Mouse (Mus musculus) spleen, postnatal 4 days (tissue): ENCODE measurements at regions not wholly inside any gene's neighbourhood (a gene's known extent, or its start where the extent isn't known, plus 50 kb on each side); places are given as distances from the start of the nearest gene placed in this dataset.

Source experiments
- DNase-seq, 2 experiments: peaks; one replicate each; pipeline ENCODE4 v3.0.0; 2022; ENCODE audit warnings: low spot score in 2 of 2

DNA sequence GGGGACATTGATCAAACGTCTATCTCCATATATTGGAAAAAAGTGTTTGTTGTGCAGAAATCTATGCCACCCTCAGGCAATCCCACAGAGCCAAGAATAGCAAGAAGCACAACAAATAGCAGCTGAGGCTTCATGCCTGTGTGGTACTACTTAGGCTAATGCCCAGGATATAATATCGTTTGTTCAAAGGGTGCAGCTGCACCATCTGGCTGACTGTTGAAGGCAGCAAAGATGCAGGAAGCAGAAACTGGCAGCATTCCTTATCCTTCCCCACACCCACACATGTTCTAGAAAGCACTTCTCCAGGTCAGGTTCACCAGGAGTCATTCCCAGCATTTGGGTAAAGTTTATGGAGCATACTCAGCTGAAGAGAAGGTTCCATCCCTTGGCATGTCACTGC, 158.1 kb upstream of the Ccn2 start:
- DNase-seq = no peak

GRCm38 (mm10) chr10:24444572-24444971, 150.7 kb upstream of the Ccn2 start:
- DNase-seq = no peak

- DNase-seq = no peak
Observed at GRCm38 (mm10) chr10:24445036-24445435, 150.2 kb upstream of the Ccn2 start.

- DNase-seq = no peak
Observed at GRCm38 (mm10) chr10:24446168-24446567, 149.1 kb upstream of the Ccn2 start.

GRCm38 (mm10) chr10:24447135-24447534, 148.1 kb upstream of the Ccn2 start:
- no peak for DNase-seq

GRCm38 (mm10) chr10:24448001-24448561, 147.2 kb upstream of the Ccn2 start:
- no peak for DNase-seq

GRCm38 (mm10) chr10:24453507-24453906, 141.7 kb upstream of the Ccn2 start:
- no peak for DNase-seq

GRCm38 (mm10) chr10:24458667-24459066, 136.6 kb upstream of the Ccn2 start:
- DNase-seq = no peak

DNA sequence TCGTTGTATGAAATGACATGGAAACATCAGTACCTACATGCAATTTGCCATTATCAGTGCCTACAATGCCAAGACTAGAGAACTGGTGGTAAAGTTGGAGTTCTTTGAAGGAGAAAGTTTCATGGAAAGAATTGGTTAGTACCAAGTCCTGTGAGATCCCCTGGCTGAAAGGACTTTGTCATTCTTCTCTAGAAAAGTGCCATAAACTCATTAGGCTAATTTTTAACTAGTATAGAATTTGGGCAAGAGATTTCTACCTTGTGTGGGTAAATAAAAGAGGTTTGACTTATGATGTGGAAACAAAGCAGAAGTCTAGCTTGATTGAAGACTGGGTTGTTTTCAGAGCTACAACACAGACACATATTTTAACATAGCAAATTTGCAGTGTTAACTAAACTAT, 131.4 kb upstream of the Ccn2 start:
- no peak for DNase-seq

DNA sequence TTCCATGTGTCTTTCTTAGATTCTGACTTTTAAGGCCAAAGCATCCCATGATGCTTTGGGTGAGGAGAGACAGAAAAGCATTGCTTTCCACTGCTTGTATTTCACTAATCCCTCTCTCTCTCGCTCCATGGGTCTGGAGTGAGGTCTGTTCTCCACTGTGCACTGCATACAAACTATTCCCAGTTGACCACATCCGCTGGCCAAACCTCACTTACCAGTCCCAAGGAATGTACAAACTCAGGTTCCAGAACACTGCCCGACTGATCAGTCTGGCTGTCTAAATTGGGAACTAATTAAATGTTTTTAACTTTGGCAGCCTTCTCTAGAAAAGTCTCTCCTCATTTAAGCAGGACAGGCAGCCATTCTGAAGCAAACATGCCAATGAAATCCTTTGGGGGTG, 130.9 kb upstream of the Ccn2 start:
- DNase-seq = no peak

DNA sequence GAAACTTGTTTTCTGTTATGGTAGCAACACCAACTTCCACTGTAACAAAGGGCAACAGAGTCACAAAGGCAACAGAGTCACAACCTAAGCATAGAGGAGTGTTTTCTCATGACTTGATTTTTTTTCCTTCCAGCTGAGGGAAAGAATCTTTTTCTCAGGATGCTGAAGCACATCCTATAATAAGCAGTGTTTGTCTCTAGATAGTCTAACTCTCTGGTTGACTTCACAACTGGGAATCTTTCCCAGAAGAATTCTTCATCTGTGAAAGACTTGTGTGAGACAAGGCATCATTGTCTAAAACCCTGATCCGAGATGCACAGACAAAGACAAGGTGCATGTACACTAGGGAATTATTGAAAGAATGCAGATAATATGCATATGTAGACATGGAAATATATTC, 125.5 kb upstream of the Ccn2 start:
- DNase-seq = no peak

GRCm38 (mm10) chr10:24471521-24471920, 123.7 kb upstream of the Ccn2 start:
- no peak for DNase-seq

DNA sequence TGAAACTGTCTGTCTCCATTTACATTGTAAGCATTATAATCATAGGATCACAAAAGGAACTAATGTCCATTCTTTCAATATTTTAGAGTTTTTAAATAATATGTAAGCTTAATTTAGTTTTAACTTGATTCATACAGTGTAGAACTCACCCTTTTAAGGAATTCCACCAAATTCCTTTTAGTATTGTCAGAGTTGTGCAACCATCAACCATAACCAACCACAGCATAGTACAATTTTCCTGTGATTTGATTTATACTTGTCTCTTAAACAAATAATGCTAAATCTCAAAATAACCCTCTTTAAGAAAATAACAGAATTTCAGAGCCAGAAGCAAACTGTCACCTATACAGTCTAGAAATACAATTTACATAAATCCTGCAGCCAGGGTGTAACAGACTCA, 119.0 kb upstream of the Ccn2 start:
- no peak for DNase-seq

DNA sequence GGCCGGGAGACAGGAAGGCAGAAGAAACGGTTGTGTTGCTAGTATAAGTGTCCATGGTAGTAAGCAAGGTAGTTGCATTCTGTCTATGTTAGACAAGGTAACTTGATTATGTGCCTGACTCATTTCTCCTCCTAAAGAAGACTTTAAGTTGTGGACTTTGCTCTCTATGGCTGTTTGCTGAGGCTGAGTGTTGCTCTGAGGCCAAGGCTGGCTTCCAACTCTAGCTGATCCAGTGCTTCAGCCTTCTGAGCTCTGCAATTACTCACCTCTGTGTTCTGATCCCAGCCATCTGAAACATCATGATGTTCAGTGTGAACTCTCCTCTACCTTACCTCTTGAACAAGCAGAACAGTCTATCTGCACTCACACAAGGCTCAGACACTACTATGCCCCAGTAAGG, 116.7 kb upstream of the Ccn2 start:
- no peak for DNase-seq

GRCm38 (mm10) chr10:24479148-24479547, 116.1 kb upstream of the Ccn2 start:
- DNase-seq = no peak

DNA sequence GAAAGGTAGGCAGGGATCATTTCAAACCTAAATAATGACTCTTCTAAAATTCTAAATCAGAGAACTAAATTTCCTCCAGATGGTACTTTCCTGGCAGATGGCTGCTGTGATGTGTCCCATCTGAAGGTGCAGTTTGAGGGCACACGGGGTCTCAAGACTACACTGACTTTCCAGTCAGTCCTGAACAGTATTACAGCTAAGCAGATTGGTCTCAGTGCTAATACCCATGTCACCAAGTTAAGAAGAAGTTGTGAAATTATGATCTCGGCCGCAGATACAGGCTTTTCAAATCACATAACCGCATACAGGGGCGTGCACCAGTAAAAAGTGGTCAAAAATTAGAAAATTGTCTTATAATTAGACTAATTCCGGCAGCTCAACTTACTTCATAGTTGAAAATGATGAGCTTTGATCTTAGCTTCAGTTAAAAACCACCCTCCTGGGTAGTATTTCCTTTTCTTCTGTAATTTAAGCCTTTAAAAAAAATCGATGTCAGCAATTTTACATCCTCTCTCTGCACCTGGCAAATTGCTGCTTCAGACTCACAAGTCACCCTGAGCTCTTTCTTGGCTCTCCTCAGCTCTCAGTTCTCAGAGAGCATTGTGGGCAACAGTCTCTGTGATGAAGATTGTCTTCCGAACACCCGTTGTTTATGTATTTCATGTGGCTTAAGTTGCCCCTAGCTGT, 113.2 kb upstream of the Ccn2 start:
- DNase-seq = no peak

- DNase-seq = no peak
Observed at GRCm38 (mm10) chr10:24483053-24483452, 112.2 kb upstream of the Ccn2 start.

- no peak for DNase-seq
Observed at GRCm38 (mm10) chr10:24484101-24484660, 111.1 kb upstream of the Ccn2 start.

DNA sequence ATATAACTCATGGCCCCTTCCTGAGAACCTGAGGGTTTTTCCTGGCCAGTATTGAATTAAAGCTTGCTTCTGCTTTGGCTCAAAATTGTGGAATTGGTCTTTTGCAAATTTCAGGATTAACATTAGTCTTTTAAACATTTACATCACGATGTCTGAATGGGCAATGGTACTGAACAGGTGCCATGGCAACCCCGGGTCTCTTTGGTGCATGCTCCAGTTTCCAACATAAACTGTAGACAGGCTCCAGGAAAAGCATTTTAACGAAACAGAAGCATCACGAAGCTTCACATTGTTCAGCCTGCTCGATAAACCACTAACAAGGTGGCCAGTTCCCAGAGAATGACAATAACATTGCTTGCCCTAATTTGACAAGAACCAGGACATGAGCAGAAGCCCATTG, 109.8 kb upstream of the Ccn2 start:
- DNase-seq = no peak

DNA sequence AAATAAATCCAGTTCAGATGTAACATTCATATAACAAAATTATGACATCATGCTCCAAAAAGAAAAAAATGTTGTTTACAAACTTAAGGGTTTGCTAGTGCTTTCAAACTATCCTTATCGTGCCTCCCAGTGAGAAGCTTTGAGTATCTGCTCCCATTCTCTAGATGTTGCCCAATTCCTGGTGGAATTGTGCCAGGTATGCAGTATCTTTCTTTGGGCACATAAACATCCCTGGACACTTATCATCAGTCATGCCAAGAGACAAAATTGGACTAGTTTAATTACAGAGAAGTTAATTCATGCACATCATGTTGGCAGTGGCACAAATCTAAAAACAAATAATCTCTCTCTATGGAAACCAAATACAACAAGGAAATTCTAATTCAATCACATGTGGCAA, 109.0 kb upstream of the Ccn2 start:
- DNase-seq = no peak

- DNase-seq = no peak
Observed at GRCm38 (mm10) chr10:24487915-24488314, 107.3 kb upstream of the Ccn2 start.

GRCm38 (mm10) chr10:24490432-24490831, 104.8 kb upstream of the Ccn2 start:
- no peak for DNase-seq

DNA sequence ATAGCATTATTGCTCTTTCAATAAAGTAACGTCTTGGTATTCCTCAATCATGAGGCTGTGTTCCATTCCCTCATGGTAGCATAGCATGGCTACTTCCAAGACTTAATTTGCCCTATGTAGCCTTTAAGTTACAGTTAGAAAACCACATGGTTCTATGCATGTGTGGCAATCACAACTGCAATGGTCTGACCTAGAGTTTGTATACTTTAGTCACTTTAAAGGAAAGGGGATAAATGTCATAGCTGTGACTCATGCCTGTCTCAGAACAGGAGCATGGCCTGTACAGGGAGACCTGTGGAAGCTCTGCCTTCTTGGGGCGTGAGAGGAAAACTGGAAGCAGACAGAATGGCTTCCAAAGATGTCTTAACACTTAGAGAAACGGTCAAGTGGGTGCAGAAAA, 103.4 kb upstream of the Ccn2 start:
- DNase-seq = no peak

- no peak for DNase-seq
Observed at GRCm38 (mm10) chr10:24493392-24493791, 101.8 kb upstream of the Ccn2 start.
